Mouse (Mus musculus): Measurements from ENCODE around the gene Jmjd1c.

Gene Jmjd1c

GRCm38 (mm10) chr10:67249486-67249885, 153.6 kb downstream of the Jmjd1c start:
- TF ChIP-seq GATA4 (IDR thresholded peaks at IDR 0.05; ENCODE audit: insufficient replicate concordance, low read length) = no peak

GRCm38 (mm10) chr10:67250846-67251245, 154.9 kb downstream of the Jmjd1c start:
- TF ChIP-seq GATA4 (IDR thresholded peaks at IDR 0.05; ENCODE audit: insufficient replicate concordance, low read length) = no peak

- no peak for TF ChIP-seq GATA4 (IDR thresholded peaks at IDR 0.05; ENCODE audit: insufficient replicate concordance, low read length)
Measured at GRCm38 (mm10) chr10:67252353-67252752, 156.4 kb downstream of the Jmjd1c start.

DNA sequence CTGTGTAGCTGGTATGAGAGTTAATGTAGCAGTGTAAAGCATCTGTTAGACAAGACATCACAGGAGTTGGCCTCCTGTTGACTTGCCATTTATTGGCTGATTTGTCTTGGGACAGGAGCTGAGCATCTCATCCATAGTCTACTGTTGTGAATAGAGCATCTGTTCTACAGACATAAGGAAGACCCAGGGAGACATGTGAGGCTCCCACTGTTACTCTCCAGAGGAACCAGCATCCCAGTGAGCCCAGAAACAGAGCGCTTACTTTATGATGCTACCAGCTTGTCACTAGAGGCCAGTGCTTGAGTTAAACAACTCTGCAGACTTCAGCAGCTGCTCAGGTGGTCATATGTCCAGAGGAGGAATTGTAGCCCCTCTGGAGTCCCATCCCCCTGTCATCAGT, 157.2 kb downstream of the Jmjd1c start:
- TF ChIP-seq GATA4 (IDR thresholded peaks at IDR 0.05; ENCODE audit: insufficient replicate concordance, low read length) = no peak

- no peak for TF ChIP-seq GATA4 (IDR thresholded peaks at IDR 0.05; ENCODE audit: insufficient replicate concordance, low read length)
Measured at GRCm38 (mm10) chr10:67264852-67265251, 168.9 kb downstream of the Jmjd1c start.

DNA sequence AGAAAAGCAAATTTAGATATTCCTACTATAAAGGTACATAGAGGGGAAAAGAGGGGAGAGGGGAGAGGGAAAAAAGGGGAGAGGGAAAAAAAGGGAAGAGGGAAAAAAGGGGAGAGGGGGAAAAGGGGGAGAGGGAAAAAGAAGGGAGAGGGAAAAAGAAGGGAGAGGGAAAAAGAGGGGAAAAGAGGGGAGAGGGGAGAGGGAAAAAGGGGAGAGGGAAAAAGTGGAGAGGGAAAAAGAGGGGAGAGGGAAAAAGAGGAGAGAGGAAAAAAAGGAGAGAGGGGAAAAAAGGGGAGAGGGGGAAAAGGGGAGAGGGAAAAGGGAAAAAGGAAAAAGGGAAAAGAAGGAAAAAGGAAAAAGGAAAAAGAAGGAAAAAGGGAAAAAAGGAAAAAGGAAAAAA, 180.0 kb downstream of the Jmjd1c start:
- TF ChIP-seq GATA4 (IDR thresholded peaks at IDR 0.05; ENCODE audit: insufficient replicate concordance, low read length) = no peak

DNA sequence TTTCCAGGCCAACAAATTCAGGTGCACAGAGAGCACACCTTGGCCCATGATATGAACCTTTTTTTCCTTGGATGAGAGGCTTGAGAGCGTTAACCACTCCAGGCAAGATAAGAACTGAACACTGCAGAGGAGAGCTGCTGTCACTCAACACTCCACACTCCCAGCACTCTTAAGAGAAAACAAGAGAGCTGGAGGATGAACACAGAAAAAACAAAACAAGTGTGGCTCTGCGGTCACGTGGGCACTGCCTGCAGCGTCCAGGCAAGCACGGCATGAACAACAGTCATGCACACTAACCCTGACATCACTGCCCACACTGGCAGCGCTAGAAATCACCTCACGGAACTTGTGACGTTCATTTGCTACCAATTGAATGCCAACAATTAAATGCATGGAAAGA, 185.9 kb downstream of the Jmjd1c start:
- no peak for TF ChIP-seq GATA4 (IDR thresholded peaks at IDR 0.05; ENCODE audit: insufficient replicate concordance, low read length)

DNA sequence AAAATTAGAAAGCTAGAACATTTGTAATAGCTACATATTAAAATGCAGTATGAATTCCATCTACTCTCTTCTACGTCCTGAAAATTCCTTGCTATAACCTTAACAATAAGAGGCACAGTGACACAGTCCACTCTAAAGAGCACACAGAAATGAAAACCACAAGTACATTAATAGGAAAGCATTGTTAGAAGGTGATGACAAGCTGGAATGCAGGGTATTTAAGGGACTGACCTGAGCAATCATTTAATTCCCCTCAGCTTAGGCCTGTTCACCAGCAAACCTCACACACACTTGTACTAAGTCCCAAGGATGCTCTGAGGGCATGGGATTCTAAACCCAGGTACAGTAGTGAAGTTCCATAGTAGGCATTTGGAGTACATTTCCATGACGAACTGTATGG, 186.6 kb downstream of the Jmjd1c start:
- TF ChIP-seq GATA4 (IDR thresholded peaks at IDR 0.05; ENCODE audit: insufficient replicate concordance, low read length) = no peak

GRCm38 (mm10) chr10:67283516-67283915, 187.6 kb downstream of the Jmjd1c start:
- TF ChIP-seq GATA4 (IDR thresholded peaks at IDR 0.05; ENCODE audit: insufficient replicate concordance, low read length) = no peak

DNA sequence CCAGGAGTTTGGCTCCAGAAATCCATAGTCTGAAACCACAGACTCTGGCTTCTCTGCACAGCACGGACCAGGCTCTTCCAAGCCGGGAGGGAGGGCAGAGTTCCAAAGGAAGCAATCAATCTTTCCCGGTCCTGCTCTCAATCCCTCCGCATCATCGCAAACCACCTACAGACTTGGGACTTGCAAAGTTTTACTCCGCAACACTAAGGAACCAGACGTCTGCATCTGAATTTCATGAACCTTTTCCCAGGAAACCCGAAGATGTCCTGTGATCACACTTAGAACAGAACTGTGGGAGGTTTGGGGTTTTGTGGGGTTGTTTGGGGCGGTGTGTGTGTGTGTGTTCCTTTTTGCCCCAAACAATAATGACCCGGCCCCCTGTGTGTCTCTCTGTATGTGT, 188.4 kb downstream of the Jmjd1c start:
- TF ChIP-seq GATA4 (IDR thresholded peaks at IDR 0.05; ENCODE audit: insufficient replicate concordance, low read length) = no peak

GRCm38 (mm10) chr10:67284761-67285175, 188.8 kb downstream of the Jmjd1c start:
- no peak for TF ChIP-seq GATA4 (IDR thresholded peaks at IDR 0.05; ENCODE audit: insufficient replicate concordance, low read length)

- no peak for TF ChIP-seq GATA4 (IDR thresholded peaks at IDR 0.05; ENCODE audit: insufficient replicate concordance, low read length)
Measured at GRCm38 (mm10) chr10:67285176-67285814, 189.4 kb downstream of the Jmjd1c start, which contains the start of gene Nrbf2. Gene Nrbf2, minus strand, starts transcription at chr10:67285305.

- no peak for TF ChIP-seq GATA4 (IDR thresholded peaks at IDR 0.05; ENCODE audit: insufficient replicate concordance, low read length)
Measured at GRCm38 (mm10) chr10:67287877-67288276, 192.0 kb downstream of the Jmjd1c start.

- no peak for TF ChIP-seq GATA4 (IDR thresholded peaks at IDR 0.05; ENCODE audit: insufficient replicate concordance, low read length)
Measured at GRCm38 (mm10) chr10:67290622-67291021, 194.7 kb downstream of the Jmjd1c start.

GRCm38 (mm10) chr10:67291087-67291486, 195.2 kb downstream of the Jmjd1c start:
- no peak; the same call in 1 of the 2 replicates for TF ChIP-seq GATA4 (IDR thresholded peaks at IDR 0.05; ENCODE audit: insufficient replicate concordance, low read length)

GRCm38 (mm10) chr10:67295331-67295730, 199.4 kb downstream of the Jmjd1c start:
- no peak for TF ChIP-seq GATA4 (IDR thresholded peaks at IDR 0.05; ENCODE audit: insufficient replicate concordance, low read length)

DNA sequence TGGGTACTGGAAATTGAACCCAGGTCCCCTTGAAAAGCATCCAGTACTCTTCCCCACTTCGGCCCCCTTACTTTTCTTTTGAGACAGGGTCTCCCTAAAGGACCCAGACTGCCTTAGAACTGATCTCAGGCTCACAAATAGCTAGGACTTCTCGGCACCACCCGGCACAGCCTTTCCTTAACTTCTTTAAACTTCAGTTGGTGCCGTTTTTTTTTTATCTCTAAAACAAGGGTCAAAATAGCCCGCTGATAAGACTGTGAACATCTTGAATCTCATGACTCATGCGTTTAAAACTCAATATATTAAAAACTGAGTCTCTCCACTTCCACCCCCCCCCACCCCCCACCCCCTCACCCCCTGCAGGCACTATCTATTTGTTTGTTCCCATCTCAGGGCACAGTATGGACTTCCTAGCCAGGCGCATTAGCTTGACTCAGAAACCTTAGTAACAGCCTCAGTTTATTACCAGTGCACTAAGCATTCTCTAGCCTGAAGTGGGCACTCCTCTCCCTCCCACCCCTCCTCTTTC, 200.1 kb downstream of the Jmjd1c start:
- TF ChIP-seq GATA4 (IDR thresholded peaks at IDR 0.05; ENCODE audit: insufficient replicate concordance, low read length) = no peak
